Mouse (Mus musculus) layer of hippocampus, adult 2 months (tissue): ENCODE data around the gene Deaf1. TPM values are rescaled to one million over a fixed set of nuclear protein-coding genes. Genes with fewer than 3 reads are reported as not detected.

Experiments used
- DNase-seq, 2 experiments: peaks; one replicate each; pipeline ENCODE4 v3.0.0; 2022; ENCODE audit warnings: low spot score in 2 of 2
- H3K27ac ChIP-seq: fragments of 200-600 bp; 2 replicates; pipeline ENCODE4 v1.8.1; 2022
- H3K4me3 ChIP-seq: fragments of 200-600 bp; 2 replicates; pipeline ENCODE4 v1.8.1; 2022; ENCODE audit warnings: mild to moderate bottlenecking
- CTCF ChIP-seq: fragments of 200-600 bp; conservative IDR thresholded peaks from 2 replicates; pipeline ENCODE4 v1.8.1; 2022; ENCODE audit warnings: antibody characterized with exemption, mild to moderate bottlenecking, moderate library complexity
- total RNA-seq, 2 experiments: library from RNA; stranded (reverse); gene quantifications; 2 replicates each; pipeline ENCODE4 v1.2.3; 2021

The Deaf1 gene
- total RNA-seq, 2 experiments from 2014 or later = 74.1 to 77.0 TPM

- no peak within 1 kb of the TSS for H3K27ac ChIP-seq
- TF ChIP-seq CTCF = peak; percentile 63
- DNase-seq = no peak
Measured at GRCm38 (mm10) chr7:141278766-141279590, 48.5 kb downstream of the Deaf1 start, which contains the start of gene Sct. Gene Sct, minus strand, starts transcription at chr7:141279133.

GRCm38 (mm10) chr7:141277701-141278678 lies 49.5 kb downstream of the Deaf1 start:
- Histone ChIP-seq H3K4me3 (no peak overlapping the region), H3K27ac (no peak overlapping the region)
- no peak for DNase-seq
- TF ChIP-seq CTCF = no peak

More at GRCm38 (mm10) chr7:141278766-141279590, 48.5 kb downstream of the Deaf1 start, which contains the start of gene Sct:
- H3K4me3 ChIP-seq = peak within 1 kb of the TSS; percentile 48

DNA sequence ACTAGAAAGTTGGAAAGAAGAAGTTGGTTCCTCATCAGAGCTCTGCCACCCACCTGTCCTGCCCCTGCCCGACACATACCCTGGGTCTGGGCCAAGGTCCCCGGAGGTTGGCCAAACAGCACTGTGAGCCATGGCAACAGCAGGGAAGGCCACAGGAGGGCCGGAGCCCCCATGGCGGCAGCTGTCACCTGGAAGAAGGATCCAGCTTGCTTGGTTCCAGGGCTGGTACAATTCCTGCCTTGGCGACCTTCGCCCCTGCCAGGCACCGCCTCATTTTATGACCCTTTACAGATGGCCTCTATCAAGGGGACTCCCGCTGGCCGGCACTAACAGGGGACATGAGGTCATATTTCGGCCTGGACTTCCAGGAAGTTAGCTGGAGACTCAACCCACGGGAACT lies 50.9 kb downstream of the Deaf1 start, which contains the start of gene Cdhr5:
Gene Cdhr5 (minus strand): TSS at position 241 of the 400 bp plus-strand sequence.
- no peak for TF ChIP-seq CTCF
- Histone ChIP-seq H3K27ac (no peak within 1 kb of the TSS), H3K4me3 (no peak within 1 kb of the TSS)
- DNase-seq = no peak

DNA sequence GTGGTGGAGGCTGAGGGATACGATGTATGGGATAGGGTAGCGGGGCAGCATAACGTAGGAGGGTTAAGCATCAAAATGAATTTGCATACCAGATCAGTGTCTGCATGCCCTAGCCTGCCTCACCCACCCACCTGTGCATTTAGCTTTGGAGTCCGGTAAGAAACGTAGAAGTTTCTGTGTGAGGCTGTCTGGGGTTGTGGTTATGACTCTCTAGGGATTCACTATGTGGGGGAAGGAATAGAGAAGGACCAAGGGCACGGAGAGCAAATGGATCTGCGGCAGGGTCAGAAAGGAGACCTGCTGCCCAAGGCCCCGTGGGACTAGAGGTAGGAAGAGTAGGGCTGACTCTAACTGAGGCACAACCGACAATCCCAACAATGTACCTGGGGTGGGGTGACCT lies 52.1 kb downstream of the Deaf1 start:
- H3K27ac ChIP-seq = no peak overlapping the region
- no peak for DNase-seq
- no peak for TF ChIP-seq CTCF
- H3K4me3 ChIP-seq = no peak overlapping the region

GRCm38 (mm10) chr7:141270631-141271030 lies 56.9 kb downstream of the Deaf1 start:
- DNase-seq = no peak
- no peak for TF ChIP-seq CTCF
- H3K27ac ChIP-seq = no peak overlapping the region

GRCm38 (mm10) chr7:141269273-141269545 lies 58.3 kb downstream of the Deaf1 start:
- no peak for DNase-seq
- Histone ChIP-seq H3K4me3 (no peak overlapping the region), H3K27ac (no peak overlapping the region)
- TF ChIP-seq CTCF = no peak

More at GRCm38 (mm10) chr7:141270631-141271030, 56.9 kb downstream of the Deaf1 start:
- no peak overlapping the region for H3K4me3 ChIP-seq

GRCm38 (mm10) chr7:141268466-141269272 lies 58.8 kb downstream of the Deaf1 start:
- H3K27ac ChIP-seq = no peak overlapping the region
- no peak overlapping the region for H3K4me3 ChIP-seq
- no peak for TF ChIP-seq CTCF
- DNase-seq = no peak

DNA sequence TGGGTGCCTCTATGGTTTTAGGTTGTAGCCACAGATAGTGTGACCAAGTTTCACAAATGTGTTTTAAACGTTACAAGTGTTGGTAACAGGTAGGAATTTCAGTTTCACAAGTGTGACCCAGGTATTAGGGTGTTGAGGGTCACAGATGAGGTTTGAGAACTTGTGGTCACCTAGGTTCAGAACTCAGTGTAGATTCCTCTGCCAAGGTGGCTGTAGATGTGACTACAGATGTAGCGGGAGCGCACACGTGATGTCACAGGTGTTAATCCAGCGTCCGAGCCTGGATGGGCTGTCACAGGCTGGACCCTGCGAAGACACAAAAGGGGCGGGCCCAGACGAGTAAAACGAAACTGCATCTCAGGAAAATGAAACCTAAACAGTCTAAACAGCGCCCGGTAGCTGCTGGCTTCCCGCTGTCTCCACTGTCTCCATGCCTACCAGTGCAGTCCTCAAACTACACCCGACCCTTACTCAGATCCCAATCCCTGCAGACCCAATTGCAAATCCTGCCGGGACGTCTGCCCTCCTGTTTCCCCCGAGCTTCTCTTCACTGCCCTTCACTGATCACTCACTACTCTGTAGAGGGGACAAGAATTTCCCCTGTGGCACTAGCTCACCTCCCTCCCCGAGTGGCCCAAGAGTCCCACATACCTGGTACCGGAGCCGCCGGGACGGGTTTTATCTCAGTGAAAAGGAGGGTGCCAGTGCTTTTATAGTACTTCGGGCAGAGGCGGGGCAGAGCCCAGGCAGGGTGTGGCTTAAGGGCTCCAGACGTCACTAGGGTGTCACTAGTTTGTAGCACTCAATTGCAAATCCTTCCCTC lies 61.5 kb downstream of the Deaf1 start, which contains the start of gene Irf7:
Gene Irf7 (minus strand): TSS at position 743 of the 823 bp plus-strand sequence.
- no peak for TF ChIP-seq CTCF
- peak within 1 kb of the TSS; percentile 3; the same call in 1 of the 2 replicates for H3K27ac ChIP-seq
- H3K4me3 ChIP-seq = peak within 1 kb of the TSS; percentile 61
- DNase-seq = peak in 1 of 2 experiments; percentile 25

GRCm38 (mm10) chr7:141265411-141265738 lies 62.1 kb downstream of the Deaf1 start:
- TF ChIP-seq CTCF = no peak
- DNase-seq = no peak
- Histone ChIP-seq H3K4me3 (no peak overlapping the region), H3K27ac (no peak overlapping the region)

GRCm38 (mm10) chr7:141264761-141265410 lies 62.6 kb downstream of the Deaf1 start:
- no peak for DNase-seq
- no peak overlapping the region for H3K4me3 ChIP-seq
- peak; percentile 66 for TF ChIP-seq CTCF
- H3K27ac ChIP-seq = no peak overlapping the region

DNA sequence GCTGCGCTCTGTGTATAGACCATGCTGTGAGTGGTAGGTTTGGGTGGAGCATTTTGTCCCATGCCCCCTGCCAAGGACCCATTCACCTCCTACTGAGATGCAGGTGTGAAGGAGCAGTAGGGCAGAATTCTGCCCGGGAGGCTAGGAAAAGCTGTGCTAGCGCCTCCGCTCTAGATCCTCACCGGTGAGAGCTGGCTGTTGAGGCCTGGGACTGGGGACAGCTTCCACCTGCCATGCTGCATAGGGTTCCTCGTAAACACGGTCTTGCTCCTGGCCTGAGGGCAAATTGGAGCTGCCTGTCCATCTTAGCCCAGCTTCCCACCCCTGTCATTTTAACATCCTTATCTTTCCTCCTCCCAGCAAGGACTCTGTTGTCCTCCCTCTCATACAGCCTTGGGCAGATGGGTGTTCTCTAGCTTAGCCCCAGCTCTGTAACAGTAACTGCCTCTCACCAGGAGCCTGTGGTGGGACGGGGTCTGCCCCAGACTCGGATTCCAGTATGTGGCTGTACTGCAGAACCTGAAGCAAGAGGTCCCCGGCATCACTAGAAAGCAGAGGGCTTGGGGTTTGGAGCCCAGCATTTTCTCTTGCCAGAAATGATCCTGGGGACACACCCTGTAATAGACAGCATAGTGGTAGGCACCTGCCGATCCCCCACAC lies 63.3 kb downstream of the Deaf1 start:
- no peak for DNase-seq
- no peak for TF ChIP-seq CTCF
- H3K4me3 ChIP-seq = no peak overlapping the region
- H3K27ac ChIP-seq = no peak overlapping the region
